Mouse (Mus musculus) kidney, adult 2 months (tissue): Measurements from ENCODE around the gene Snrpa1.

ENCODE experiments used
- CTCF ChIP-seq: fragments of 200-500 bp; conservative IDR thresholded peaks from 2 replicates; pipeline ENCODE4 v1.5.1; 2011; ENCODE audit warnings: low read depth, mild to moderate bottlenecking, control low read depth, low read length, moderate library complexity, mixed read lengths; ENCODE audit not compliant: insufficient read depth, insufficient read length
- POLR2A ChIP-seq: fragments of 200-500 bp; IDR thresholded peaks from one replicate; pipeline ENCODE4 v1.6.1; 2011; ENCODE audit warnings: low read depth, low read length, control low read depth

GRCm38 (mm10) chr7:66108961-66109854, 50.4 kb downstream of the Snrpa1 start, which contains the start of gene Chsy1:
- peak; percentile 10 for TF ChIP-seq POLR2A
- no peak for TF ChIP-seq CTCF
